Mouse (Mus musculus) urinary bladder, adult 18-20 months (tissue): ENCODE measurements around the gene Ciz1.

Source experiments
- DNase-seq, 2 experiments: peaks; one replicate each; pipeline ENCODE4 v3.0.0; 2022; ENCODE audit warnings: low spot score in 2 of 2, mixed read lengths in 2 of 2

The Ciz1 gene

DNA sequence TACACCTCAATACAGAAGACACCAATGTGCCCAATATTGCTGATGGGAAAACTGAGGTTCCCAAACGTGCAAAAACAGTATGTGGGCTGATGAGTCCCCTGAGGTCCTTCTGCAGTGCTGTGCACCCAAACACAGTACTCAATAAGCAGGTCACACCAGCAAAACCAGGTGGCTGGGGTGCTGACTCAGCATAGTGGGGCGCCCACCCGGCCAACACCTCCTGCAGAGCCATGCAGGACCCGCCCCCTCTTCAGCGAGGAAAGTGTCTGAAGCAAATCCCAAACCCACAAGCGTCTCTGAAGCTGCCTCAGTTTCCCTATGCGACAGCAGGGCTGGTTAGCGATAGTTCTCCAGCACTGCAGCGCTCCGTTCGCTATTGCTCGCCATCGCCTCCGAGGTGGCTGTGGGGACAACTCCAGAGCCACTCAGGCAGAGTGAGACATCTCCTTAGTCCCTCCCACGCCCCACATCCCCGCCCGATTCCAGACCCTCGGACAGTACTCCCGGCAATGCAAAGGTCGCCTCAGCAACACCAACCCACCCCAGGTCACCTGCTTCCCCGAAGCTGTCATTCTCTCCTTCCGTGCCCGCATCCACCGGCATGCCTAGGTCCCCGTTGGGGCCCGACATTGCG lies 29.1 kb downstream of the Ciz1 start:
- DNase-seq = no peak

DNA sequence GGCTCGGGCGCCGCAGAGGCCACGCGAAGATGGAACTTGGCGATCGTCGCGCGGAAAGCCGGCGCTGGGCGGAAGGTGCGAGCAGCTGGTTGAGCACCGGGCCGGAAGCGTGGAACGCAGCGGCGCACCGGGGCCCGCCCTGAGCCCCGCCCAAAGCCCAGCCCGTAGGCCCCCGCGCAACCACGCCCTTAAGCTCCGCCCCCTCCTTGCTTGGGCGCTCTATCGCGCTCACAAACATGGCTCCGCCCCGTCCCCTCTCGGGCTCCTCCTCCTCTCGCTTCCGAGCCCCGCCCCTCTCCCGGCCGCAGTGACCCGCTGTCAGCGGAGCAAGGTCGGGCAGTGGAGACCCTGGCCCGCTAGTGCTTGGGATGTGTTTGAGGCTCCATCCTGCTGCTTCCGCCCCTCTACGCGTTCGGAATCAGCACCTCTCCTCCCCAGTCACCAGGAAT lies 29.7 kb downstream of the Ciz1 start, which contains the start of gene 1110008P14Rik:
Gene 1110008P14Rik, minus strand, starts transcription at position 164 of the 449 bp plus-strand sequence.
- peak; percentile 93 to 95 for DNase-seq

DNA sequence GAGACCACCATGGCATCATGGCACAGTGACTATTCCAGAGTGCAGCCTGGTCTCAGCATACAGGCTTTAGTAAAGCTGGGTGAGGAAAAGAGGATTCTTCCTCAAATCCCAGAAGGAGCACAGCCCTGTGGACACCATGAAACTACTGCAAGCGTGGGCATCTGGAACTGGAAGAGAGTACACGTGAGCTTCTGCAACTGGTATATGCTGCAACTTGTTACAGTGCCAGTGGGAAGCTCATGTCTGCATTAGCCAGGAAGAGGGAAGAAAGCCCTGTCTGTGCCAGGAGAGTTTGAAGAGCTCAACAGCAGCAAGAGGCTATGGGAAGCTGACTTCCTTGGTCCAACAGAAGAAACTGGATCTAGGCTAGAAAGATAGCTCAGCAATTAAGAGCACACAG lies 30.6 kb downstream of the Ciz1 start:
- no peak for DNase-seq

DNA sequence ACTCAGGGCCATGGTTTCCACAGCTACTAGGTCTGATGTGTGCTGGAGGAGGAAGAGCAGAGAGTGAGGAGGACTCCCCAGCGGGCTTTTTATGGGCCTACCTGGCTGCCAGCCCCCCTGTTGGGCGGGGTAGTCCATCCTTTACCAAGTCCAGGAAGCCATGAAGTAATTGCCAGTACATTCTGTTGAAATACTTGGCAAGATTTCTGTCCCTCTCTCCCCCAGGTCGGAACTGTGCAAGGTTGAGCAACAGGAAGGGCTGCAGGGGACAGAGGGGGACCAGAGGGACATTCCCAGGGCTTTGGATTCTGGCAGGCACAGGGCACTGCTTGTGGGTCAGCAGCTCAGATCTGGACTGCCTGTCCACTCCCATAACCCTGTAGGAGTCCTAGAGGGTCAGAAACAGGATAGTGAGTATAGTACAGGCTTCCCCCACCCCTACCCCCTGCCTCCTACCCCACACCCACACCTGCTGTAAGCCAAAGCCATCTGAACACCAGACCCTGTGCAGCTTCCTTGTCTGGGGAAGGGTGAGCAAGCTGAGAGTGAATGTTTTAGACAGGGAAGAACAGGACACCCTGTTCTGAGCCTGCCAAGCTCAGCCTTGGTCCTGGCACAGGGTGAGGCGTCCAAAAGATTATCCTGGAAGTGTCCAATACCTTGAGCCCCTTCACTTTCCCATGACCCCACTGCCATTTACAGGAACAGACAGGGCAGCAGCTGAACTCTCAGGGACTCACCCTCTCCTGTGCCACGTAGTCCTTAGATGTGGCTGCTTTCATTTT lies 35.8 kb downstream of the Ciz1 start, which contains the start of gene Lcn2:
Gene Lcn2, minus strand, starts transcription at position 547 of the 785 bp plus-strand sequence.
- DNase-seq = no peak

DNA sequence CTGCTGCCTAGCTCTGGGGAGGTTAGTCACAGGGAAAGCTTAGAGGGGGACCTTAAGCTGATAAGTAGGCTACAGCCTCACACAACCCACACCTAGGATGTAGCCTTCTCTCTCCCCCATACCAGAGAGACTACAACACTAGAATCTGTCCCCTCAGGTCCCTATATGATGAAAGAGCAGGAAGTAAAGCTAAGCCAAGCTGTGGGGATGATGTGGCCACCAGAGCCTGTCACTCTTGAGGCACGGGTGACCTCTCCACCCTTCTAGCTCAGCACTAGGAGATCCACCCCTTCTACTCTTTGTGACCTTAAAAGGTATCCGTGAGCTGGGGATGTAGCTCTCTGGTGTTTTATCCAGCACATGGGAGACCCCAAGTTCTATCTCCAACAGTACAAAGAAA lies 37.0 kb downstream of the Ciz1 start:
- DNase-seq = no peak

DNA sequence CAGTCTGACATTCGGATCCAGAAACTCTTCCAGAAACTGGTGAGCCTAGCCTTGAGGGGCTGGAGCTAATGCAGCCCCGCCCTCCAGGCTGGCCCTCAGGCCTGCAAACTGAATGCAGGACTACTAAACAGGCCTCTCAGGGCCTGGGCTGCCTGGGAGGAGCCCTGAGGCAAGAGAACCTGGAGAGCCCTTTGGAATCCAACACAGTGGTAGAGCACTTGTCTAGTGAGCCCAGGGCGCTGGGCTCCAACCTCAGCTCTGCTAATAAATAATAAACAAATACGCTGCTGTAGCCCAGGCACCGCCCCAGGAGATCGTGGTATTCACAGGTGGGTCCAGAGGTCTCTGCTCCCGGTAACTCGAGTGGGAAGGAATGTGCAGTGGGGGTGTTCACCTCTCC lies 38.7 kb downstream of the Ciz1 start:
- no peak for DNase-seq

DNA sequence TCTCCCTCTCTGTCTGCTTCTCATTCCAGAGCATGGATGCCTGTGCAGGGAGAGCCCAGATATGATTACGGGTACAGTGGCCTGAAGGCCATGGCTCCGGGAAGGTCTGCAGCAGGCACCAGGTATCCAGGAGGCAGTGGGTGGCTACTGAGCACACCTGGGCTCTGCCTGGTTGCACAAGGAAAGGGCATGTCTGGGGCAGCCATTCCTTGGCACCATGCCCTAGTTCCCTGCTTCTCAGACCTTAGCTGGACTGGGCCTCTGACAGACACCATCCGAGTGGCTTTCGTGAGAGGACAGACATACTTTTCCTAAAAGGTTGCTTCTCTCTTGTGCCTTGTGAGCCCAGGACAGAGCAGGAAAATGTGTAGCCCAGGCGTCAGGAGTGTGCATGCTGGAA lies 39.9 kb downstream of the Ciz1 start:
- DNase-seq = peak in 1 of 2 experiments; percentile 37

DNA sequence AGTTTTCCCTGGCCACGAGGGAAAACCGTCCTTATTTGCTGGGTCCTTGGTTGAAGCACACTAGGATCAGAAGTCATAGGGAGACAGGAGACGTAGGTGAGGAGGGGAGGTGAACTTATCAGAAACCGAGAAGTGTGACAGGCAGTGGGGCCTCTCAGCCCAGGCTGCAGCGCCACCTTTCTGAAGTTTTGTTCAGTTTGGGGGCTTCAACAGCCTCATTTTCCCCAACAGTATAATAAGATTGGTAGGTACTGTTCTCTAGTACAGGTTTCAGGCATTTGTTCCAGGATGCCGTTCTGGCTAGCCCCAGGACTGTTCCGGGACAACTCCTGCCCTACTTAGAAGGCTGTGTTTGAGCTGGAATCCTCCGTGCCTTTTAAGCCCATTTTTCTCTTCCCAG lies 42.8 kb downstream of the Ciz1 start:
- no peak for DNase-seq

DNA sequence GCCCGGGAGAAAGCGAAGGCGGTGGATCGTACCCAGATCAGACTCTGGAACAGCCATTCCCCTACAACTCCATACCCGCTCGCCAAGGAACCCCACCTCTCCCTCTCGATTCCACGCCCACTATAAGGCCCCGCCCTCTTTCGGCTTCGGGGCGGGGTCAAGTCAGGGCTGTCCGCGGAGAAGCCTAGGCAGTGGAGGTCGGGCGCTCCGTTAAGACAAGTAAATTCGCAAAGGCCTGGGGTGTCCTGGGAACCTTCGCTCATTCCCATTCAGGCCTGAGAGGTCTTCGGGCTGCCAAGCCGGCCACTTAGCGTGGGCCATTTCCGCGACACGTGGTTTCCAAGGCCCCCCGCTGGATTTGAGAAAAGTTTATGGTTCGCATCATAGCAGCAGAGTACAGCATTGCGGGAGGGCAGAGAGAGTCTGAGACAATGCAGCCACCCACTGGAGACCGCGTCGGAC lies 43.4 kb downstream of the Ciz1 start, which contains the start of gene Ptges2:
Gene Ptges2, plus strand, starts transcription at position 413 of the 462 bp plus-strand sequence.
- peak; percentile 88 to 98 for DNase-seq

DNA sequence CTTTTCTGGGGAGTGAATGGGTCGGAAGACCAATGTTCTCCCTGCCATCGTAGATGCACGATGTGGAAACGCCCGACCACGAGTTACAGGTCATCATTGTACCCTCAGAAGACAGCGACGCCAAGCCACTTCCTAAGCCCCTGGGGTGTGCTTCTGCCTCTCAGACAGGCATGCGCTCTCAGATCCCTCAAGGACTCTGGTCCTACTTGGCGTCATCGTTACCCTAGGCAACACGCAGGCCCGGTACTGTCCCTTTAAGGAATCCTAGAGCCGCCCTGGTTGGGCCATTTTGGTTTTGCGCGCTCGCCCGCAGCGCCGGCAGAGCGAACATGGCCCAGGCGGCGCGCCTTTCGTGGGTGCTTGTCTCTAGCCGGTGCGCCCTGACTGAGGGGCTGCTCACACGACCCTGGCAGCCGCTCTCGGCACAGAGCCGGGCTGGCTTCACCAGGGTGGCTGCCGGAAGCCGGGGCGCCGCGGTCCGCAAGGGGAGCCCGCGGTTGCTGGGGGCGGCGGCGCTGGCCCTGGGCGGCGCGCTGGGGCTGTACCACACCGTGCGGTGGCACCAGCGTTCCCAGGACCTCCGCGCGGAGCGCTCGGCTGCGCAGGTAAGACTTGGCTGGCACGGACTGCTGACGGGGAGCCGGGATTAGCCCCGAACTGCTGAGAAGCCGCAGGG lies 44.0 kb downstream of the Ciz1 start:
- peak; percentile 76 to 87 for DNase-seq

DNA sequence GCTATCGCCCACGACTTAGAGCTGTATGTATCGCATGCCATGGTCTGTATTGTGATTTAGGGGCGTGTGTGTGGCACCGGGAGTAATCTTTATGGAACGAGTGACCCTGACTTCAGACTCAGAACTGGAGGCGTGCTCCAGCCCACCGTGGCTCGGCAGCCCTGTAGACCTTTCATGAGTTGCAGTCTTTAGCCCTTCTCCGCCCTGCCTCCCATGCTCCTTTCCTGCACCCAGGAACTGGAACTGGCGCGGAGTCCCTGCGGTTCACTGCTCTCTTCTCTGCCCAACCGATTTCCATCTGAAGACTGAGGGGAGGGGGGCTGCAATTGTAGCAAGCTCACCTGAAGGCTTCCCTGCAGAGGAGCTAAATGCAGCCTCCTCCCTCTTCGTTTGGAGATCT lies 44.6 kb downstream of the Ciz1 start:
- peak in 1 of 2 experiments; percentile 27 for DNase-seq

DNA sequence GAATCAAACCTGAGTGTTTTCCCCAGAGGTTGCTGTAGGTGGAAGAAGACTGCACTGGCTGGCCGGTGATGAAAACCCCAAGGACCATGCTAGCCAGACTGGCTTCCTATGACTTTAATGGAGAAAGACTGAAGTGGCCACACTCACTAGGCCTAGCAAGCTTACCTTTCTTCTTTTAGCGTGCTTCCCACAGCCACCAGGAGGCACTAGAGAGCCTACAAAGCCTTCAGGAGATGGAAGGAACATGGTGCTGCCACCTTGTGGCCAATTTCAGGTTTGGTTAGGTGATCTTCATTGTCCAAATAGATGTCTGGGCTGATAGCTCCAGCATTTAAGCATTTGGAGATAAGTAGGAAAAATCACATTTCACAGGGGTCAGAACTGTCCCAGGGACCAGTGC lies 52.5 kb downstream of the Ciz1 start:
- DNase-seq = peak; percentile 83 to 90

DNA sequence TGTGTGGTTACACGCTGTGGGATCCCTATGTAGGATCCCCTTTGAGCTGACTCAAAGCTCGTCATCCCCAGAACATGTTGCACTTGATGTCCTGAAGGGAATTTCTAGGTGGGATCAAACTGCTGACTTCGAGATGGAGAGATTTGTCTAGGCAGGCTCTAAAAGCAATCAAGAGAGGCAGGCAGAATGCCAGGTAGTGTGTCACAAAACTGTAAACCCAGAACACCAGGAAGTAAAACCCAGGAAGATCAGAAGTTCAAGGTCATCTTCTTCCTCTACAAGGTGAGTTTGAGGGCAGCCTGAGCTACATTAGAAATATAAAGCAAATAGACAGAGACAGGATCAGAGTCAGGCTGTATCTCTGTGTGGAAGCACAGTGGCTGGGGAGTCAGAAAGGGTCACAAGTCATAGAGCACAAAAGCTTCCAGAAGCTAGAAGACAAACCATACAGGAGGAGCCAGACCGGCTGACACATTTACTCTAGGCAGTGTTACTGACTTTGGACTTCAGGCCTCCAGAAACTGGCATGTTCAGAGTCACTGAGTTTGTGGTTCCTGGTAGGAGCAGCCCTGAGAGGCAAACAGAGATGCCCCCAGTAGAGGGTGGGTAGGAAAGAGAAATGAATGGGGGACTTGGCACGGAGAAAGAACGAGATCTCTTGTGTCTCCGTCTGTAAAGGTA lies 55.2 kb downstream of the Ciz1 start:
- no peak for DNase-seq

DNA sequence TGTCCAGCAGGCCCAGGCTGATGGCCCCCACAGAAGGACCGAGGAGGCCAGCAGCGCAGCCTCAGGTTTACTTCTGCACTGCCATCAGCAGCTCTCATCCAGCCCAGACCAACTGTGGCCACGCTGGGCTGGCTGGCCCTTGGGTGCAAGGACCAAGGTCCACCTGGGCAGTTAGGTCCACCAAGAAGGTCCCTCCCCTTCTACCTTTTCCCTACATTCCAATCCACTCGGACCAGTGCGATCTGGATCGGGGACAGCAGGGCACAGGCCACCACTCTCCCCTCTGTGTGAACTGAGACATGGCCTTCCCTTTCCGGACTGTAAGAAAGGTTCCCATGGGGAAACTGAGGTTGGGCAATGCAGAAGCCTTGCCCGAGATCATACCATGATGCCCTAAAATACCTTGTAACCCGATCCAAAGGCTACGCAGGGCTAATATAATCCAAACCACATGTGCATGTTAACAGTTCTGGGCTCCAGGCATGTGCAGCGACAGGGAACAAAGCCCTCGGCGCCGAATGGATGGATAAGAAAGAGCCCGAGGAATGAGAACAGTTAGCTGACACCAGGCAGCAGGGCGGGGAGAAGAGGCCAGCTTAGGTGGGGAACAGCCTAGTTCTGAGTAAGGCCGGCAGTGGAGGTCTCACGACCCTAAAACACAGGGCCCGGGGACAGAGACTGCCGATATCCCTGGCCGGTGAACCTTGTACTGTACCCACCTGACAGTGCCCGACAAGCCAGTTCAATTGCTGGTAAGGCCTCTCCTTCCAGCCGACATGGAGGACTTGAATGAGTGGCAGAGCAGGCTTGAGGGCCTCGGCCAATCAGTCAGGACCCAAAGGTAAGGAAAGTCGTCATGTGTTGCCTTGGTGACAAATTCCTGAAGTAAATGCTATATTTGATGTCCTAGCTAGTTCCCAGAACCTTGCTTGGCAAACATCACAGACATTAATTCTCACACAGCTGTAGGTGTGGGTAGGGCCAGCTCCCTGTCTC lies 56.6 kb downstream of the Ciz1 start:
- DNase-seq = no peak

DNA sequence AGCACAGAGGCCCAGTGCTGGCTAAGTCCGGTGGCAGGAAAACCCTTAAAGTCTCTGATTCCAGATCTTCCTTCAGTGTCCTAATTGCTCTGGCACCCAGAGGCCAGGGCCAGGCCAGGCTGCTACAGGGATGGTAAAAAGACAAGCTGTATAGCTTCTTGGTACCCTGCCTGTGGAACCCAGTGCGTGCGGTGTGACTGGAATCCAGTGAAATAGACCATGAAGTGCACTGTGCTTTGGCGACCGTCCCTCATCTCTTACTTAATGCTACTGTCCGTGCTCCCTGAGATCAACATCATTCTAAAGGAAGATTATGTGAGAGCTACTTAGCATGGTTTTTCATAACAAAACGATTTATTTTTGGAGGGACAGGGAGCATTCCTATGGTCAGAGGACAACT lies 59.3 kb downstream of the Ciz1 start:
- DNase-seq = no peak

DNA sequence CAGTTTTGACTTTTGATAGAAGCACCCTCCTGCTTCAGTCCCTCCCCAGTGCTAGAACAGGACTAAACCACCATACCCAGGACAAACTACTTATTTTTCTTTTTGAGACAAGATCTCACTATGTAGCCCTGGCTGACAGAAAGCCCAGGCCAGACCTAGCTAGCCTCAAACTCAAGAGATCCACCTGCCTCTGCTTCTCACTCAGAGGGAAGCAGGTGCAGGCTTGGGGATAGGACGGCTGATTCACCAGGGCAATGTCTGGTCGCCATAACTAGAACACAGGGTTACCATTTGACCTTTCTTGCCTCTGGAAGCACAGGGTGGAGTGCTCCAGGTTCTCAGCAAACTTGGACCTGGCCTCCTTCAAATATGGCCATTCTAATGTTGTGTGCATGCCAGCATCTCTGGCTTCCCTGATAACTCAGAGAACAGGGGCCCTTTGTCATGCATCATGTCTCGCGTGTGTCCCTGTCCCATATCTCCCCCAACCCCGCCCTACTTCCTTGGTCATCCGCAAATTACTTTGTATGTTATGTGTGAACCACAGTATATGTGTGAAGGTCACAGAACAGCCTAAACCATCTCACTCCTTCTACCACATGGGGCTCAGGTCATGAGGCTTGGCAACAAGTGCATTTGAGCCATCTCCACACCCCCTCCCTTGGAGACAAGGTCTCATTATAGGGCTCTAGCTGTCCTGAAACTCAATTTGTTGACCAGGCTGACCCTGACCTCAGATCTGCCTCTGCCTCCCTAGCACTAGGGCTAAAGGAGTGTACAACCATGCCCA lies 60.8 kb downstream of the Ciz1 start:
- no peak for DNase-seq

DNA sequence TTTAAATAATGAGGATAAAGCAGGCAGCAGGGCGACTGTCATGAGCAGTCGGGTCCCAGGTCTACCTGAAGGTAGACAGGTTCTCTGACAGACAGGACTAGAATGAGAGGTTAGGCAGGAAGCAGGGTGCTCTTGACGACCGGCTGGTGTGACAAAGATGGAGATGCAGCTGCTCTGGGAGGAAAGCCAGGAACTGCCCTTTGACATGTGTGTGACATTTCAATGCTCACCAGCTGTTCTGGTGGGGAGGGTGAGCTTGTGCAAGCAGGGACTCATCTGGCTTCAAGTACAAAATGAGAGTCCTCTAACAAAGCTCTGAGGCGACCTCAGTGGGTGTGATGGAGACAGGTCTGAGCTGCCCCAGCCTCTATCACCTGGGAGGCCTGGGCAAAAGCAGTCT lies 61.8 kb downstream of the Ciz1 start:
- no peak for DNase-seq

DNA sequence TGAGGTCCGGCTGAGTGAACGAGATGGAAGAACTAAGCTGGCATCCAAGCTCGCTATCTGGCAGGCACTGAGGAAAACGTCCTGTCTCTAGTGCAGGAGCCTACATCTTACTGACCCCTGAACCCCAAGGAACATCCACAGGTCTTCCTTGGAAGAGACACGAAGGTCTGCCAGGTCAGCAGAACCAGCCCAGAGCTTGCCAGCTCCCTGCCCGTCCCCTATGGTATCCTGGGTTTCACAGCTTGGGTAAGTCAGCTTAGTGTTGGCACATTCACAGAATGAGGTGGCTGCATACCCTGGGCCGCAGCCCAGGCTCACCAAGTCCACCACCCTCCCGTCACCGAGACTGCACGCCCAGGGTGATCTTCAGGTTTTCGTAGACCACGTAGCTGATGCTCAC lies 63.7 kb downstream of the Ciz1 start:
- DNase-seq = no peak

DNA sequence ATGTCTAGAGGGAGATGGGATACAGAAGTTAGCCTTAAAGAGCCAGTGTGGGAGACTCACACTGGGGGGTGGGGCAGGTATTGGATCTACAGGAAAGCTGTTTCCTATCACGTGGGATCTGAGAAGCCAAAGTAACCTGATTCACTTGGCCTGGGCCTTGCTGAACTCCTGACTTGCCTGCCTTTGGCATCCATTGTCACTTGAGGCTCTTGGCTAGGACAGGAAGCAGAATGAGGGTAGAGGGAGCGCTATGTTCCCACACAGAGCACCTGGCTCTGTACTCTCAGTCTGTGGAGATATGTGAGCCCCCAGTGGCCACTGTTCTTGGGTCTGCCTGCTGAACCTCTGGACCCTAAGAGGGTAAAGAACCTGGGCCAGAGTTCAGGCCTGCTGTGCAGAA lies 64.4 kb downstream of the Ciz1 start:
- no peak for DNase-seq

DNA sequence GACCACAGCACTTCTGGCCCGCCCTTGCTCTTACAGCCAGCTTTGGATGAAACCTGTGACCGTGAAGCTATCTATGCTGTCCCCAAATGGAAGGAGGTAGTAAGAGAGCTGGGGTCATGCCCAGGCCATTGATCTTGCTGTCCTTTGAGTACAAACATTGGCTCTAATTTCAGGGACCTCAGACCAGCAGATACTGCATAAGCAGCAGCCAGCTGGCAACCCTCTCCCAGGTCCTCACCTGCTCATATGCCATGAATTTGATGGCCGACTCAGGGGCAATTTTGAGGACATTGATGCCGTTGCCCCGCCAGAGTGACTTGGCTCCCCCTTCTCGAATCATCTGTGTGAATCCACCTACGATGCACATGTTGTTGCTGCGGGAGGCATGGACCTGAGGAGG lies 65.4 kb downstream of the Ciz1 start:
- DNase-seq = no peak
